Mouse (Mus musculus): ENCODE measurements at regions not wholly inside any gene's neighbourhood (a gene's known extent, or its start where the extent isn't known, plus 50 kb on each side); places are given as distances from the start of the nearest gene placed in this dataset.

GRCm38 (mm10) chr16:24149441-24149840, 160.8 kb upstream of the Bcl6 start:
- Histone ChIP-seq H3K4me1 (replicated peaks; ENCODE audit: control insufficient read depth, insufficient read depth, low read length) (peaks cover 19% of the 10 kb centered on the region), H3K27ac (ENCODE audit: control insufficient read depth, insufficient read depth, low read length) (no peak overlapping the region), H3K27me3 (ENCODE audit: control insufficient read depth, insufficient read depth, low read length) (no peaks in the 10 kb centered on the region), H3K36me3 (ENCODE audit: control insufficient read depth, insufficient read depth, low read length) (no peaks in the 10 kb centered on the region), H3K4me3 (ENCODE audit: control insufficient read depth, insufficient read depth, low read length) (no peak overlapping the region)
- no peak for DNase-seq
- TF ChIP-seq POLR2A (IDR thresholded peaks at IDR 0.05; ENCODE audit: control insufficient read depth, extremely low read depth, insufficient read depth, low read length, poor library complexity) (no peak), CTCF (IDR thresholded peaks at IDR 0.05; ENCODE audit: borderline replicate concordance, control insufficient read depth, extremely low read depth, insufficient read depth, low read length, poor library complexity) (no peak)
- WGBS, result 94% methylated on average over 4 of the region's 4 CpGs

- TF ChIP-seq POLR2A (IDR thresholded peaks at IDR 0.05; ENCODE audit: control insufficient read depth, extremely low read depth, insufficient read depth, low read length, poor library complexity), result no peak
- no peak for TF ChIP-seq CTCF (IDR thresholded peaks at IDR 0.05; ENCODE audit: borderline replicate concordance, control insufficient read depth, extremely low read depth, insufficient read depth, low read length, poor library complexity)
- no peaks in the 10 kb centered on the region for H3K27me3 ChIP-seq (ENCODE audit: control insufficient read depth, insufficient read depth, low read length)
- WGBS, result 94% methylated on average over 3 of the region's 3 CpGs
- no peak overlapping the region for H3K4me3 ChIP-seq (ENCODE audit: control insufficient read depth, insufficient read depth, low read length)
- H3K4me1 ChIP-seq (replicated peaks; ENCODE audit: control insufficient read depth, insufficient read depth, low read length), result peaks cover 6% of the 10 kb centered on the region; the same call in 1 of the 2 replicates
- DNase-seq, result no peak
- no peaks in the 10 kb centered on the region for H3K36me3 ChIP-seq (ENCODE audit: control insufficient read depth, insufficient read depth, low read length)
- no peak overlapping the region for H3K27ac ChIP-seq (ENCODE audit: control insufficient read depth, insufficient read depth, low read length)
Measured at GRCm38 (mm10) chr16:24143894-24144293, 155.2 kb upstream of the Bcl6 start.

- Histone ChIP-seq H3K36me3 (ENCODE audit: control insufficient read depth, insufficient read depth, low read length) (no peaks in the 10 kb centered on the region), H3K4me3 (ENCODE audit: control insufficient read depth, insufficient read depth, low read length) (no peak overlapping the region), H3K27ac (ENCODE audit: control insufficient read depth, insufficient read depth, low read length) (no peak overlapping the region), H3K4me1 (replicated peaks; ENCODE audit: control insufficient read depth, insufficient read depth, low read length) (peaks cover 6% of the 10 kb centered on the region; the same call in 1 of the 2 replicates), H3K27me3 (ENCODE audit: control insufficient read depth, insufficient read depth, low read length) (no peaks in the 10 kb centered on the region)
- WGBS, result 75% methylated on average over 5 of the region's 5 CpGs
- TF ChIP-seq POLR2A (IDR thresholded peaks at IDR 0.05; ENCODE audit: control insufficient read depth, extremely low read depth, insufficient read depth, low read length, poor library complexity), result no peak
- TF ChIP-seq CTCF (IDR thresholded peaks at IDR 0.05; ENCODE audit: borderline replicate concordance, control insufficient read depth, extremely low read depth, insufficient read depth, low read length, poor library complexity), result no peak
- DNase-seq, result no peak
Measured at GRCm38 (mm10) chr16:24142915-24143541, 154.4 kb upstream of the Bcl6 start.

- Histone ChIP-seq H3K27me3 (ENCODE audit: control insufficient read depth, insufficient read depth, low read length) (no peaks in the 10 kb centered on the region), H3K36me3 (ENCODE audit: control insufficient read depth, insufficient read depth, low read length) (no peaks in the 10 kb centered on the region), H3K4me1 (replicated peaks; ENCODE audit: control insufficient read depth, insufficient read depth, low read length) (peaks cover 11% of the 10 kb centered on the region), H3K27ac (ENCODE audit: control insufficient read depth, insufficient read depth, low read length) (no peak overlapping the region), H3K4me3 (ENCODE audit: control insufficient read depth, insufficient read depth, low read length) (no peak overlapping the region)
- 97% methylated on average over 3 of the region's 3 CpGs for WGBS
- no peak for TF ChIP-seq CTCF (IDR thresholded peaks at IDR 0.05; ENCODE audit: borderline replicate concordance, control insufficient read depth, extremely low read depth, insufficient read depth, low read length, poor library complexity)
- no peak for TF ChIP-seq POLR2A (IDR thresholded peaks at IDR 0.05; ENCODE audit: control insufficient read depth, extremely low read depth, insufficient read depth, low read length, poor library complexity)
- DNase-seq, result no peak
Measured at GRCm38 (mm10) chr16:24139109-24139508, 150.5 kb upstream of the Bcl6 start.

- TF ChIP-seq CTCF (IDR thresholded peaks at IDR 0.05; ENCODE audit: borderline replicate concordance, control insufficient read depth, extremely low read depth, insufficient read depth, low read length, poor library complexity) (no peak), POLR2A (IDR thresholded peaks at IDR 0.05; ENCODE audit: control insufficient read depth, extremely low read depth, insufficient read depth, low read length, poor library complexity) (no peak)
- WGBS, result 93% methylated on average over 7 of the region's 7 CpGs
- Histone ChIP-seq H3K27me3 (ENCODE audit: control insufficient read depth, insufficient read depth, low read length) (no peaks in the 10 kb centered on the region), H3K36me3 (ENCODE audit: control insufficient read depth, insufficient read depth, low read length) (no peaks in the 10 kb centered on the region), H3K27ac (ENCODE audit: control insufficient read depth, insufficient read depth, low read length) (no peak overlapping the region), H3K4me1 (replicated peaks; ENCODE audit: control insufficient read depth, insufficient read depth, low read length) (peaks cover 13% of the 10 kb centered on the region), H3K4me3 (ENCODE audit: control insufficient read depth, insufficient read depth, low read length) (no peak overlapping the region)
- no peak for DNase-seq
Measured at GRCm38 (mm10) chr16:24137266-24138033, 148.8 kb upstream of the Bcl6 start.

GRCm38 (mm10) chr16:24136483-24137148, 148.0 kb upstream of the Bcl6 start:
- H3K36me3 ChIP-seq (ENCODE audit: control insufficient read depth, insufficient read depth, low read length), result no peaks in the 10 kb centered on the region
- WGBS, result 19% methylated on average over 5 of the region's 5 CpGs
- H3K4me1 ChIP-seq (replicated peaks; ENCODE audit: control insufficient read depth, insufficient read depth, low read length), result peaks cover 13% of the 10 kb centered on the region
- DNase-seq, result no peak
- TF ChIP-seq CTCF (IDR thresholded peaks at IDR 0.05; ENCODE audit: borderline replicate concordance, control insufficient read depth, extremely low read depth, insufficient read depth, low read length, poor library complexity) (no peak), POLR2A (IDR thresholded peaks at IDR 0.05; ENCODE audit: control insufficient read depth, extremely low read depth, insufficient read depth, low read length, poor library complexity) (no peak)
- no peaks in the 10 kb centered on the region for H3K27me3 ChIP-seq (ENCODE audit: control insufficient read depth, insufficient read depth, low read length)
- no peak overlapping the region for H3K27ac ChIP-seq (ENCODE audit: control insufficient read depth, insufficient read depth, low read length)
- no peak overlapping the region for H3K4me3 ChIP-seq (ENCODE audit: control insufficient read depth, insufficient read depth, low read length)
